Mouse (Mus musculus) forebrain, embryonic 12.5 days (tissue): ENCODE measurements around the gene Sema3d. TPM values are rescaled to one million over a fixed set of nuclear protein-coding genes. Genes with fewer than 3 reads are reported as not detected.

ENCODE experiments used
- ATAC-seq: fragments of 200-750 bp; cut with Nextera tagmentation; 2 replicates; pipeline ENCODE4 v1.8.0; 2017; ENCODE audit warnings: moderate TSS enrichment; ENCODE audit not compliant: low FRiP score
- H3K27ac ChIP-seq: fragments of 300-500 bp; sonication (generic); 2 replicates; pipeline ENCODE4 v1.5.1; 2016; ENCODE audit warnings: mild to moderate bottlenecking
- H3K27me3 ChIP-seq: fragments of 300-500 bp; sonication (generic); 2 replicates; pipeline ENCODE4 v1.6.1; 2016; ENCODE audit warnings: mild to moderate bottlenecking
- H3K36me3 ChIP-seq: fragments of 300-500 bp; sonication (generic); replicated peaks from 2 replicates; pipeline ENCODE4 v1.6.1; 2016; ENCODE audit warnings: mild to moderate bottlenecking
- H3K4me1 ChIP-seq: fragments of 300-500 bp; sonication (generic); 2 replicates; pipeline ENCODE4 v1.6.1; 2016
- H3K4me2 ChIP-seq: fragments of 300-500 bp; sonication (generic); 2 replicates; pipeline ENCODE4 v1.6.1; 2016; ENCODE audit warnings: mild to moderate bottlenecking, moderate library complexity
- H3K4me3 ChIP-seq: fragments of 300-500 bp; sonication (generic); replicated peaks from 2 replicates; pipeline ENCODE4 v1.5.1; 2016; ENCODE audit warnings: mild to moderate bottlenecking
- H3K9ac ChIP-seq: fragments of 300-500 bp; sonication (generic); 2 replicates; pipeline ENCODE4 v1.6.1; 2016; ENCODE audit warnings: mild to moderate bottlenecking
- H3K9me3 ChIP-seq: fragments of 300-500 bp; sonication (generic); 2 replicates; pipeline ENCODE4 v1.6.1; 2016
- WGBS: fragments of 180-500 bp; shearing (Covaris S2); methylation state at CpG from one replicate; pipeline ENCODE4 v1.1.7; 2016; 5-methylcytosine and 5-hydroxymethylcytosine counted together
- polyA plus RNA-seq: library from polyadenylated mRNA; unstranded; fragments of >200 nt; fragmentation: Nextera tagmentation; extraction: Ambion mirVana; gene quantifications from 2 replicates; pipeline ENCODE4 v1.2.1, GENCODE M21; 2016

Sema3d gene
- polyA plus RNA-seq, 1 experiment from 2014 or later = 2.1 TPM

DNA sequence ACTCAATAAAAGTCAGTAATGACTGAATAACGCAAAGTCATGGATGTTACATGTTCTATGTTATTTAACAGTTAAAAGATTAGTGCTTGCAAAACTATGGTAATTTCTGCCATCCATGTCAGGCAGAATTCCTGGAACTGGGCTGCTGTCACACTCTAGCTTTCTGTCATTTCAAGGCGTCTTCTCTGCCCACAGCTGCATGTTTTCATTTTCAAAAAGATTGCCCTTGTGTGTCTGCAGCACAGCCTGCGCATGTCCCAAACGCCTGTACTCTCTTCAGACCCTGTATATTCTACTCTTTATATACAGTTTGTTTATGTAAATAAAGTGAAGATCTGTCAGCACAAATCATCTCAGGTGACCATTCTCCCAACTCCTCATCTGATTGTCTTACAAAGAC is 132.1 kb downstream of the Sema3d start:
- no peaks in the 10 kb centered on the region for H3K9me3 ChIP-seq
- ATAC-seq = no peak
- H3K4me2 ChIP-seq = no peak overlapping the region
- 85% methylated on average over 4 of the region's 4 CpGs for WGBS
- no peaks in the 10 kb centered on the region for H3K36me3 ChIP-seq
- no peak overlapping the region for H3K4me3 ChIP-seq
- H3K27me3 ChIP-seq = no peaks in the 10 kb centered on the region
- no peak overlapping the region for H3K27ac ChIP-seq
- no peaks in the 10 kb centered on the region for H3K4me1 ChIP-seq
- no peak overlapping the region for H3K9ac ChIP-seq

DNA sequence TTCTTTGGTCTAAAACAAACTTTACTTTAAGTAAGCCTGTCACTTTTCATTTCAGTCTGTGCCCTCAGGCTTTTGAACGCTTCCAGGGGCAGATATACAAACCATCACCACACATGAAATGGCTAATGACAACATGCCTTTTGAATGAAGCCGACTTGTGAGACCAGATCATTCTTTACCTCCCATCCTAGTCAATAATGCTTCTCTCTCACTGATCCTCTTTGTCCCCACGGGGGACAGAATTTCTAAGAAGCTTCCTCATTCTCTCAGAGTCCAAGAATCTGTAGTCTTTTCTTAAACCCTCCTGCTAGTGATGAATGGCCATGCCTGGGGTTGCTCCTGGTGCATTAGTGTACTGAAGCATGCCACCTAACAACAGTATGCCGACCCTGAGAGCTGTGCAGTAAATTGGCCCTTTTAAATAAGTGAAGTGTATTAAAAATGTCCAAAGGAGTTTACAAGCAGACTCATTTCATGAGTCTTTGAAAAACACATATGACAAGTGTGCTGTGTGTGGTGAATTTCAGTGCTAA is 142.1 kb downstream of the Sema3d start:
- no peaks in the 10 kb centered on the region for H3K27me3 ChIP-seq
- H3K9me3 ChIP-seq = no peaks in the 10 kb centered on the region
- no peak overlapping the region for H3K4me2 ChIP-seq
- no peak overlapping the region for H3K4me3 ChIP-seq
- H3K27ac ChIP-seq = no peak overlapping the region
- ATAC-seq = peak; percentile 79; the same call in 1 of the 2 replicates
- H3K4me1 ChIP-seq = peaks cover 12% of the 10 kb centered on the region
- WGBS = 2% methylated on average over 4 of the region's 4 CpGs
- no peak overlapping the region for H3K9ac ChIP-seq
- H3K36me3 ChIP-seq = no peaks in the 10 kb centered on the region

DNA sequence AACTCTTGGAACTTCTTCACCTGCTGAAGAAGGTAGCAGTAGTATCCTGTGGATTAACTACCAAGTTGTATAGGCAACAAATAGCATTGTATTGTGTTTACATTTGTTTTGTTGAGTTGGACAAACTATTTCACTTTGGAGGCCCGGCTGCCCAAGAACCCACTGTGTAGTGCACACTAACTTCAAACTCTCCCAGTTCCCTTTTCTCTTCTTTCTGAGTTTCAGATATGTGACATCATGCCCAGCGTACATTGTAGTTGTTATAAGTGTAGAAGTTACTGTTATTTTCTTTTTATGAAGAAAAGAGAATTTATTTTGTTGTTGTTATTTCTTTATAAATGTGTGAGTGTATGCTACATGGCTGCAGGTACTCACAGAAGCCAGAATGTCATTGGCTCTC is 145.4 kb downstream of the Sema3d start:
- Histone ChIP-seq H3K4me3 (no peak overlapping the region), H3K9ac (no peak overlapping the region), H3K27me3 (no peaks in the 10 kb centered on the region), H3K27ac (no peak overlapping the region), H3K36me3 (no peaks in the 10 kb centered on the region), H3K4me1 (peaks cover 12% of the 10 kb centered on the region), H3K9me3 (no peaks in the 10 kb centered on the region), H3K4me2 (no peak overlapping the region)
- WGBS = 81% methylated on average over 2 of the region's 2 CpGs
- ATAC-seq = no peak

DNA sequence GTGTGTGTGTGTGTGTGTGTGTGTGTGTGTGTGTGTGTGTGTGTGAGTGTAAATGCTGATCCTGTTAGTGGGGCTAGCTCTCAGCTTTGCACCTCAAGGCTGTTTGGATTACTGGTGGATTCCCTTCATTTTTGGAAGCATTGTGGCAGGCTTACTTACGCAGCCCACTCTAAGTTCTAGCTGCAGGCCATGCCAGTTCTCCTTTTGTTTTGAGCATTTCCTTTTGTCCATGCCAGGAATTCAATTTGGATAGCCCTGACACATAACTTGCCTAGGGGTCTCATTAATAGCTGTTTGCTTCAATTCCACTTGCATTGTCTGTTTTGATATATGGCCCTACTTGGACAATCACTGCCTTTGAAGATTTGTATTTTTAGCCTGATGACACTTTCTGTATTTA is 146.6 kb downstream of the Sema3d start:
- ATAC-seq = peak; percentile 54; the same call in 1 of the 2 replicates
- Histone ChIP-seq H3K4me2 (no peak overlapping the region), H3K9me3 (no peaks in the 10 kb centered on the region), H3K4me3 (no peak overlapping the region), H3K27ac (no peak overlapping the region), H3K9ac (no peak overlapping the region), H3K36me3 (no peaks in the 10 kb centered on the region), H3K27me3 (no peaks in the 10 kb centered on the region), H3K4me1 (peaks cover 12% of the 10 kb centered on the region)
- 9% methylated on average over 1 of the region's 1 CpGs for WGBS

DNA sequence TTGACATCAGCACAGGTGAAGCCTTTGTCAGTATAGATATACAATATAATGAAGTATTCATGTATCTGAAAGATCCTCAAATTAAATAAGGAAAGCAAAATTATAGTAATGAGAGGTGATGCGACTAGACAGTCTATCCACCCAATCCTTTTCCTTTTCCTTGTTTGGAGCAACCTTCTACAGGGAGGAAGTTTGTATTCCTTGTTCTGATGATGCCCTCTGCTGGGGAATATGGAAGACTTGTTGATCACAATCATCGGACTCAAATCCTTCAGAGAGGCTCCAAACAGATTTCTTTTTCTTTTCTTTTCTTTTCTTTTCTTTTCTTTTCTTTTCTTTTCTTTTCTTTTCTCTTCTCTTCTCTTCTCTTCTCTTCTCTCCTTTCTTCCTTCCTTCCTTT is 158.1 kb downstream of the Sema3d start:
- Histone ChIP-seq H3K9me3 (no peaks in the 10 kb centered on the region), H3K4me3 (no peak overlapping the region), H3K4me1 (no peaks in the 10 kb centered on the region), H3K27me3 (no peaks in the 10 kb centered on the region), H3K36me3 (no peaks in the 10 kb centered on the region), H3K4me2 (no peak overlapping the region), H3K27ac (no peak overlapping the region), H3K9ac (no peak overlapping the region)
- no peak for ATAC-seq
- WGBS = 34% methylated on average over 2 of the region's 2 CpGs

DNA sequence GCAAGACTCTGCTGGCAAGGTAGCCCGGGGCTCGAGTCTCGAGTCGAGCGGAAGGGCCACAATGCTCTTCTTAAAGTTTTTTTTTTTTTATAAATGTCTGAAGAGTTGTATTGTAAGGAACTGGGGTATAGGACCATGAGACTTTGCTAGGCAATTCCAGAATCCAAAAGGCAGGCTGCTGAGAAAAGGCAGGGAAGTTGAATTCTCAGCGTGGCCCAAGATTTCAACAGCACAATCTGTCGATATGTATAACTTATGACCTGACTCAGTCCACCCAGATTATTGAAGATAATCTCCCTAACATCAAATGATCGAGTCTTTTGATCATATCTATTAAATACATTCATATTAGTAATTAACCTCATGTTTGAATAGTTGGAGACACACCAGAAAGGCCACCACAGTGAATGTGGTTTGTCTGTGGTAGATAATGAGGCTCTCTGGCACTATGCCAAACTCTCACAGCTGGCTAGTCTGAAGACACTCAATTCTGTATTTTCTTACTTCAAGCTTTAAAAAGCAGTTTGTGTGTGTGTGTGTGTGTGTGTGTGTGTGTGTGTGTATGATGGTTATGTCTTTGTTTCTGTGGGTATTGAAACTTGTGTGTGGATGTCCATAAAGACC is 166.0 kb downstream of the Sema3d start:
- no peaks in the 10 kb centered on the region for H3K36me3 ChIP-seq
- H3K27ac ChIP-seq = no peak overlapping the region
- no peak overlapping the region for H3K4me2 ChIP-seq
- 87% methylated on average over 8 of the region's 8 CpGs for WGBS
- ATAC-seq = no peak
- no peaks in the 10 kb centered on the region for H3K4me1 ChIP-seq
- no peaks in the 10 kb centered on the region for H3K27me3 ChIP-seq
- no peak overlapping the region for H3K9ac ChIP-seq
- no peak overlapping the region for H3K4me3 ChIP-seq
- H3K9me3 ChIP-seq = no peaks in the 10 kb centered on the region

DNA sequence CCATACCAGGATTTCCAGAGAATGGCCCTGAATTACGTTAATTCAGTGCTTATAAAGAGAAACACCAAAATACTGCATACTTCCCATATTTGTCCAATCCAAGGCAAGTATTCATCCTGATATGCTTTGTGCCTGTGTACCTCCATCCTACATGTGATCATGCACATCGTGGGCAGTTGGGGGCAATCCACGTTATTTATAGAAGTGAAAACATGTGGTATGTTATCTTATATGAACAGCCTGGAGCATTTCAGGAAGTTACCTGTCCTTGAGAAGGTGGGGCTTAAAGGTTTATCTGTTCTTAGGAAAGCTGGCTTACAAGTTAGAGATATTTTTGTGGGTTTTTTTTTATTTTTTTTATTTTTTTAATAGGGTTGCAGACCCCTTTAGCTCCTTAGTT is 172.2 kb downstream of the Sema3d start:
- H3K4me2 ChIP-seq = no peak overlapping the region
- 88% methylated on average over 3 of the region's 3 CpGs for WGBS
- ATAC-seq = no peak
- H3K27ac ChIP-seq = no peak overlapping the region
- no peaks in the 10 kb centered on the region for H3K36me3 ChIP-seq
- no peaks in the 10 kb centered on the region for H3K9me3 ChIP-seq
- H3K27me3 ChIP-seq = no peaks in the 10 kb centered on the region
- H3K4me3 ChIP-seq = no peak overlapping the region
- H3K9ac ChIP-seq = no peak overlapping the region
- no peaks in the 10 kb centered on the region for H3K4me1 ChIP-seq

DNA sequence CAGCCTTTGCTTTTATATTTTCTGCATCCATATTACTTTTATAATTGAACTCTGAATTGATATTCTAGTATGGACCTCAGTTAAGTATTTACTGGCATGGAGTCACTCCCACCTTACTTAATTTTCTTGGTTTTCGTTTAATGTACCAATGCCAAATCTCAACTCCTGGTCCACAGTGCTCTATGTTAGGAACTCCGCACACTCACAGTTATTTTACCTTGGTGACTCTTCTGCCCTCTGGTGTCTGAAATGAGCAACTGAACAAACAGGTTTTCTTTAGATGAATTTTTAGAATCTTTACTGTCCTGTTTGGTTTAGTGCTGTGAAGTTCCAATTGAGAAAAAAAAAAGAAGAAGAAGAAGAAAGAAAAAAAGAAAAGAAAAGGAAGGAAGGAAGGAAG is 174.7 kb downstream of the Sema3d start:
- H3K4me1 ChIP-seq = no peaks in the 10 kb centered on the region
- WGBS = 47% methylated on average over 2 of the region's 2 CpGs
- no peak for ATAC-seq
- H3K9me3 ChIP-seq = no peaks in the 10 kb centered on the region
- H3K27ac ChIP-seq = no peak overlapping the region
- no peaks in the 10 kb centered on the region for H3K27me3 ChIP-seq
- no peak overlapping the region for H3K9ac ChIP-seq
- H3K4me3 ChIP-seq = no peak overlapping the region
- H3K4me2 ChIP-seq = no peak overlapping the region
- no peaks in the 10 kb centered on the region for H3K36me3 ChIP-seq

DNA sequence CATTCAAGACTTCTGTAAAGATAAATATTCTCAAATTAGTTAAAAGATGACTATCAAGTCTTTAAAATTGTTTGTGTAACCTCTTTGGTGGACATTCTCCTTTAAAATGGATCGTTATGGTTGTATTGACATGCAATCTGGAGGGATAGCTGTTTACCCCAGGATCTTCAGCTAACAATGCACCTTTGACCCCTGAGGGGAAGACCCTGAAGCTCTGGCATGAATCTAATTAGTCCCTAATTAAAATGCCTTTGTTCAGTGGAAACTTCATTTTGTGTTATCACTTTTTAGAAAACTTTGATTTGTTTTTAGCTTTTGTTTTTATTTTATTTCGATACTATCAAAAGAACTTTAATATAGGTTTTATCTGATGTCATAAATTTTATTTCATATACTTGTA is 178.6 kb downstream of the Sema3d start:
- Histone ChIP-seq H3K4me2 (no peak overlapping the region), H3K9me3 (no peaks in the 10 kb centered on the region), H3K27ac (no peak overlapping the region), H3K4me1 (no peaks in the 10 kb centered on the region), H3K36me3 (no peaks in the 10 kb centered on the region), H3K9ac (no peak overlapping the region), H3K27me3 (no peaks in the 10 kb centered on the region), H3K4me3 (no peak overlapping the region)
- 6% methylated on average over 2 of the region's 2 CpGs for WGBS
- ATAC-seq = no peak

DNA sequence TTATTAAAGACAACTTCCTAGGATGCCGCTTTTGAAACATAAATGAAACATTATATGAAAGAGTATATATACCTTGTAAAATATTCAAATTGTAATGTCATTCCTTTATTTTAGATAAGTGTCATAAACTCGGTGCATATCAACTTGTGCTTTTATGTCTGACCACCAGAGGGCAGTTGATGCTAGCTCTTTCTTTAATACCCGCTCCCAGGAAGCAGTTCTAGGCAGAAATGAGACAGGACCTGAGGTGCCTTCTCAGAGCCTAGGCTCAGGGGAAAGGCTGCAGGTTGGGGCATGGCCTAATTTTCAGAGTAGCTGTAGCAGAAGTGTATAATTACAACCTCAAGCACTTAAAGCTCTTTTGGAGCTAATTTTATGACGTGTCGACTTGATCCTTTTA is 179.0 kb downstream of the Sema3d start:
- Histone ChIP-seq H3K27me3 (no peaks in the 10 kb centered on the region), H3K9ac (no peak overlapping the region), H3K4me2 (no peak overlapping the region), H3K4me3 (no peak overlapping the region), H3K27ac (no peak overlapping the region), H3K9me3 (no peaks in the 10 kb centered on the region), H3K36me3 (no peaks in the 10 kb centered on the region), H3K4me1 (no peaks in the 10 kb centered on the region)
- peak; percentile 73; the same call in 1 of the 2 replicates for ATAC-seq
- 34% methylated on average over 5 of the region's 5 CpGs for WGBS

DNA sequence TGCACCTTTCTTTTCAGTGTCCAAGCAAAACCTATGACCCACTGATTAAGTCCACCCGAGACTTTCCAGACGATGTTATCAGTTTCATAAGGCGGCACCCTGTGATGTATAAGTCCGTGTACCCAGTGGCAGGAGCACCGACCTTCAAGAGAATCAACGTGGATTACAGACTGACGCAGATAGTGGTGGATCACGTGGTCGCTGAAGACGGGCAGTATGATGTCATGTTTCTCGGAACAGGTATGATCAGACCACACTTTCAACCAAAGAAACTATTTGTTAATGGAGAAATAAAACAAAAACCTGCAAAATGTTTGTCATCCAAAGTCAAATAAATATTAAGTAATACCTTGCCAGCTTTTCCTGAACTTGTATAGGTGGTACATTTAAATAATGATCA is 179.9 kb downstream of the Sema3d start:
- Histone ChIP-seq H3K9ac (no peak overlapping the region), H3K36me3 (no peaks in the 10 kb centered on the region), H3K4me1 (no peaks in the 10 kb centered on the region), H3K4me3 (no peak overlapping the region), H3K27ac (no peak overlapping the region), H3K4me2 (no peak overlapping the region), H3K9me3 (no peaks in the 10 kb centered on the region), H3K27me3 (no peaks in the 10 kb centered on the region)
- WGBS = 87% methylated on average over 11 of the region's 11 CpGs
- no peak for ATAC-seq

DNA sequence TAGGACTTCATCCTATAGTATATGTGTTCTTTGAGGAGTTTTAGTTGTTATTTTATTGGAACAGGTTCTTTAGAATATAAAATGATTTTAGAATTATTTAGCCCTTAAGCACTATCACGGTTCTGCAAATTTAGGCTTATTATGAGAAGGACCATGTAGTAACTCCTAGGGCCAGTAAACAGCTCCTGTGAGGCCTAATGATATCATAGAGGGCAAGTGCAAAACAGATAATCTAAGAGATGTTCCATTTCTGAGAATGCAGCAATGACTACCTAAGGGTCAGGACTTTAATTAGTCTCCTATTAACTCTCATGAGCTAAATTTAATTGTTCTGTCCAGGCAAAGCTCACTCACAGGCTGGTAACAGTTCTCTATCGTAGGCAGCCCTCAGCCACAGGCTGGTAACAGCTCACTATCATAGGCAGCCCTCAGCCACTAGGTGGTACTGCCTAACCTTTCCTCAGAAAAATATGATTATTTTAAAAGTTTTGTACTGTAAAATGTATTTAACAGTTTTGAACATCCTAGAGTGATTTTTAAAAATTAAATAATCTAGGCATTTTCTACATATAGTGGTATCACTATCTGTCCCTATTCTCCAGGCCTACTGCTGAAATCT is 181.5 kb downstream of the Sema3d start:
- Histone ChIP-seq H3K9me3 (no peaks in the 10 kb centered on the region), H3K4me3 (no peak overlapping the region), H3K27ac (no peak overlapping the region), H3K4me2 (no peak overlapping the region), H3K9ac (no peak overlapping the region), H3K36me3 (no peaks in the 10 kb centered on the region), H3K4me1 (no peaks in the 10 kb centered on the region), H3K27me3 (no peaks in the 10 kb centered on the region)
- WGBS = 54% methylated on average over 2 of the region's 2 CpGs
- ATAC-seq = peak; percentile 69; the same call in 1 of the 2 replicates

DNA sequence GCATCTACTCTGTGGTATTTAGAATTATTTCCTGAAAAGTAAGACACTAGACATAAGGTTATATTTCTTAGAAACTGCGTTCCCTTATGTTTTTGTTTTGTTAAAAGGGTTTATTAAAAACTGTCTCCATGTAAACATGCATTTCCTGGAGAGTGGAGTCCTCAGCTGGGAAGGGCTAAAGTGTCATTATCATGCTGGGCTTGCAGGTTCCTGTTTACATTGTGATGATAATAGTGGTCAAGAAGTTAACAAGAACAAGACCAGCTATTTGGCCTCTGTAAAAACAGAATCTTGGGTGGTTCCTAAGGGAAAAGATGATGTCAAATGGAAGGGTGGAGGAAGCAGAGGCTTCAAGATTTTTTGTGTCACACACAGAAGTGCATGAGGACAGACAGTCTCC is 183.4 kb downstream of the Sema3d start:
- Histone ChIP-seq H3K36me3 (no peaks in the 10 kb centered on the region), H3K4me3 (no peak overlapping the region), H3K9ac (no peak overlapping the region), H3K4me2 (no peak overlapping the region), H3K4me1 (no peaks in the 10 kb centered on the region), H3K27me3 (no peaks in the 10 kb centered on the region), H3K27ac (no peak overlapping the region), H3K9me3 (no peaks in the 10 kb centered on the region)
- no peak for ATAC-seq
- WGBS = 77% methylated on average over 1 of the region's 1 CpGs
